Mouse (Mus musculus) G1E (cell line): ENCODE results near the gene Dnah11. TPM values are rescaled to one million over a fixed set of nuclear protein-coding genes. Genes with fewer than 3 reads are reported as not detected.
A peak's percentile ranks its signal among the peaks of the same experiment; 100 is the strongest.

ENCODE experiments used
- ATAC-seq: 2 replicates; pipeline ENCODE4 v1.8.0; 2016; ENCODE audit warnings: mild to moderate bottlenecking; ENCODE audit not compliant: insufficient number of reproducible peaks, poor library complexity, low FRiP score, severe bottlenecking; ENCODE audit errors: extremely low read depth
- DNase-seq: peaks from one replicate; pipeline ENCODE4 v3.0.0; 2012; ENCODE audit warnings: low spot score
- H3K27me3 ChIP-seq: 2 replicates; pipeline ENCODE4 v1.6.1; 2012; ENCODE audit warnings: mild to moderate bottlenecking, low read length, inconsistent platforms; ENCODE audit not compliant: insufficient read depth
- H3K36me3 ChIP-seq: replicated peaks from 2 replicates; pipeline ENCODE3; 2012; ENCODE audit warnings: mild to moderate bottlenecking, inconsistent platforms
- H3K4me1 ChIP-seq: 2 replicates; pipeline ENCODE4 v1.6.1; 2012; ENCODE audit warnings: low read depth, low read length, inconsistent platforms, mixed read lengths; ENCODE audit not compliant: insufficient read depth
- H3K4me3 ChIP-seq: 2 replicates; pipeline ENCODE4 v1.5.1; 2012; ENCODE audit warnings: low read depth, mild to moderate bottlenecking, inconsistent platforms, low read length, moderate library complexity, mixed read lengths
- H3K9me3 ChIP-seq: replicated peaks from 2 replicates; pipeline ENCODE4 v1.6.1; 2012; ENCODE audit warnings: inconsistent platforms
- CTCF ChIP-seq: IDR thresholded peaks from 2 replicates; pipeline ENCODE4 v1.5.1; 2012; ENCODE audit warnings: low read depth, low read length, inconsistent platforms, mixed read lengths
- GATA1 ChIP-seq: IDR thresholded peaks from 2 replicates; pipeline ENCODE4 v1.6.1; 2012; ENCODE audit warnings: borderline replicate concordance, low read length, inconsistent platforms, mixed read lengths
- GATA2 ChIP-seq: IDR thresholded peaks from 2 replicates; pipeline ENCODE4 v1.6.1; 2012; ENCODE audit warnings: low read depth, low read length, inconsistent platforms, borderline replicate concordance
- POLR2AphosphoS5 ChIP-seq: IDR thresholded peaks from 2 replicates; pipeline ENCODE4 v1.6.1; 2012; ENCODE audit warnings: low read depth, low read length, inconsistent platforms; ENCODE audit not compliant: insufficient replicate concordance
- TAL1 ChIP-seq: conservative IDR thresholded peaks from 2 replicates; pipeline ENCODE4 v1.6.1; 2012; ENCODE audit warnings: low read depth, low read length, inconsistent platforms, mixed read lengths
- polyA plus RNA-seq: library from polyadenylated mRNA; stranded (reverse); fragments of >175 nt; gene quantifications from 2 replicates; pipeline ENCODE4 v1.2.3, GENCODE M21; 2012
- total RNA-seq, 2 experiments: library from RNA; stranded (forward) in 1 of 2; stranded (reverse) in 1 of 2; fragments of 200-1000 nt in 1 of 2; fragments of >200 nt in 1 of 2; fragmentation: Nextera tagmentation in 1 of 2; gene quantifications; 2 replicates each; pipeline ENCODE4 v1.2.3; 2014 to 2017

Dnah11 gene
- total and polyA plus RNA-seq, 3 experiments, result 0.05 TPM; not detected in 2

- DNase-seq, result no peak
- Histone ChIP-seq H3K4me1 (no peaks in the 10 kb centered on the region), H3K4me3 (no peak overlapping the region), H3K9me3 (0 out of 2 replicates have a peak, but pooled peaks cover 4% of the 10 kb centered on the region), H3K36me3 (no peaks in the 10 kb centered on the region), H3K27me3 (peaks cover 4% of the 10 kb centered on the region; the same call in 1 of the 2 replicates)
- ATAC-seq, result no peak
- TF ChIP-seq TAL1, result no peak
- no peak for TF ChIP-seq CTCF
- no peak for TF ChIP-seq GATA2
- TF ChIP-seq POLR2AphosphoS5, result no peak
- TF ChIP-seq GATA1, result no peak
These were observed 185.0 kb downstream of the Dnah11 start for GRCm38 (mm10) chr12:118013872-118014271.

- peaks cover 4% of the 10 kb centered on the region; the same call in 1 of the 2 replicates for H3K27me3 ChIP-seq
- TF ChIP-seq POLR2AphosphoS5 (no peak), GATA2 (no peak), CTCF (no peak), TAL1 (no peak), GATA1 (no peak)
- no peaks in the 10 kb centered on the region for H3K36me3 ChIP-seq
- ATAC-seq, result no peak
- DNase-seq, result no peak
- H3K4me3 ChIP-seq, result no peak overlapping the region
- no peaks in the 10 kb centered on the region for H3K4me1 ChIP-seq
- H3K9me3 ChIP-seq, result peaks cover 4% of the 10 kb centered on the region; the same call in 1 of the 2 replicates
These were observed 186.9 kb downstream of the Dnah11 start for GRCm38 (mm10) chr12:118011921-118012320.

- TF ChIP-seq GATA1 (no peak), TAL1 (no peak), POLR2AphosphoS5 (no peak), GATA2 (no peak), CTCF (no peak)
- Histone ChIP-seq H3K4me3 (no peak overlapping the region), H3K36me3 (no peaks in the 10 kb centered on the region), H3K4me1 (no peaks in the 10 kb centered on the region), H3K9me3 (no peaks in the 10 kb centered on the region), H3K27me3 (peaks cover 2% of the 10 kb centered on the region; the same call in 1 of the 2 replicates)
- no peak for DNase-seq
- ATAC-seq, result no peak
These were observed 203.9 kb downstream of the Dnah11 start for GRCm38 (mm10) chr12:117994938-117995337.

GRCm38 (mm10) chr12:117993499-117993898 lies 205.3 kb downstream of the Dnah11 start:
- Histone ChIP-seq H3K36me3 (no peaks in the 10 kb centered on the region), H3K9me3 (no peaks in the 10 kb centered on the region), H3K4me1 (no peaks in the 10 kb centered on the region), H3K27me3 (peaks cover 2% of the 10 kb centered on the region; the same call in 1 of the 2 replicates), H3K4me3 (no peak overlapping the region)
- peak; percentile 77 for ATAC-seq
- DNase-seq, result no peak
- no peak for TF ChIP-seq GATA2
- peak; percentile 16; the same call in 1 of the 2 replicates for TF ChIP-seq CTCF
- TF ChIP-seq TAL1, result no peak

- ATAC-seq, result no peak
- Histone ChIP-seq H3K4me1 (no peaks in the 10 kb centered on the region), H3K36me3 (no peaks in the 10 kb centered on the region), H3K4me3 (no peak overlapping the region), H3K9me3 (no peaks in the 10 kb centered on the region), H3K27me3 (peaks cover 2% of the 10 kb centered on the region; the same call in 1 of the 2 replicates)
- TF ChIP-seq TAL1 (no peak), POLR2AphosphoS5 (no peak), GATA2 (no peak), CTCF (no peak), GATA1 (no peak)
- DNase-seq, result no peak
These were observed 209.6 kb downstream of the Dnah11 start for GRCm38 (mm10) chr12:117989018-117989828.

- Histone ChIP-seq H3K36me3 (no peaks in the 10 kb centered on the region), H3K4me3 (no peak overlapping the region), H3K27me3 (no peaks in the 10 kb centered on the region), H3K4me1 (no peaks in the 10 kb centered on the region), H3K9me3 (no peaks in the 10 kb centered on the region)
- TF ChIP-seq CTCF (no peak), GATA1 (no peak), GATA2 (no peak), TAL1 (no peak), POLR2AphosphoS5 (no peak)
- no peak for DNase-seq
- ATAC-seq, result no peak
These were observed 218.5 kb downstream of the Dnah11 start for GRCm38 (mm10) chr12:117980315-117980714.
